Mouse (Mus musculus) forebrain, embryonic 16.5 days (tissue): ENCODE measurements at regions not wholly inside any gene's neighbourhood (a gene's known extent, or its start where the extent isn't known, plus 50 kb on each side); places are given as distances from the start of the nearest gene placed in this dataset.

ENCODE experiments used
- ATAC-seq: fragments of 200-750 bp; cut with Nextera tagmentation; 2 replicates; pipeline ENCODE4 v1.8.0; 2017; ENCODE audit warnings: mild to moderate bottlenecking, moderate library complexity
- H3K27ac ChIP-seq: fragments of 300-500 bp; sonication (generic); 2 replicates; pipeline ENCODE4 v1.5.1; 2014; ENCODE audit warnings: low read length, control low read depth
- H3K27me3 ChIP-seq: fragments of 300-500 bp; sonication (generic); replicated peaks from 2 replicates; pipeline ENCODE4 v1.6.1; 2014; ENCODE audit warnings: low read length; ENCODE audit not compliant: control insufficient read depth, insufficient read depth
- H3K36me3 ChIP-seq: fragments of 300-500 bp; sonication (generic); 2 replicates; pipeline ENCODE4 v1.6.1; 2014; ENCODE audit not compliant: control insufficient read depth, insufficient read depth
- H3K4me1 ChIP-seq: fragments of 300-500 bp; sonication (generic); replicated peaks from 2 replicates; pipeline ENCODE4 v1.6.1; 2014; ENCODE audit warnings: low read length; ENCODE audit not compliant: control insufficient read depth, insufficient read depth
- H3K4me2 ChIP-seq: fragments of 300-500 bp; sonication (generic); 2 replicates; pipeline ENCODE4 v1.6.1; 2014; ENCODE audit warnings: mild to moderate bottlenecking, low read length, control low read depth
- H3K4me3 ChIP-seq: fragments of 300-500 bp; sonication (generic); replicated peaks from 2 replicates; pipeline ENCODE4 v1.5.1; 2014; ENCODE audit warnings: mild to moderate bottlenecking, low read length, control low read depth
- H3K9ac ChIP-seq: fragments of 300-500 bp; sonication (generic); replicated peaks from 2 replicates; pipeline ENCODE4 v1.6.1; 2014; ENCODE audit warnings: low read depth, low read length, control low read depth
- H3K9me3 ChIP-seq: fragments of 300-500 bp; sonication (generic); 2 replicates; pipeline ENCODE4 v1.6.1; 2016; ENCODE audit warnings: low read length; ENCODE audit not compliant: control insufficient read depth
- WGBS: fragments of 180-500 bp; shearing (Covaris S2); extraction: QIAGEN DNeasy Blood & Tissue Kit; methylation state at CpG from one replicate; pipeline ENCODE4 v1.1.7; 2014; 5-methylcytosine and 5-hydroxymethylcytosine counted together

- Histone ChIP-seq H3K9me3 (no peaks in the 10 kb centered on the region), H3K4me2 (no peak overlapping the region), H3K27me3 (no peaks in the 10 kb centered on the region), H3K9ac (no peak overlapping the region), H3K27ac (no peak overlapping the region), H3K4me3 (no peak overlapping the region), H3K36me3 (no peaks in the 10 kb centered on the region), H3K4me1 (no peaks in the 10 kb centered on the region)
- 44% methylated on average over 5 of the region's 5 CpGs for WGBS
- no peak for ATAC-seq
Measured at GRCm38 (mm10) chr10:84317960-84318359, 122.4 kb downstream of the Nuak1 start.
